Mouse (Mus musculus) cerebellum, postnatal 14 days (tissue): ENCODE measurements around the gene Mtpn.
A peak's percentile ranks its signal among the peaks of the same experiment; 100 is the strongest.

Source experiments
- DNase-seq, 2 experiments: peaks; one replicate each; pipeline ENCODE4 v3.0.0; 2021; ENCODE audit warnings: mixed read lengths in 2 of 2

Gene Mtpn

GRCm38 (mm10) chr6:35539304-35540009 lies at the start of gene Mtpn:
TSS of gene Mtpn (minus strand) at chr6:35539888.
- peak; percentile 98 to 99 for DNase-seq

GRCm38 (mm10) chr6:35568731-35569130 lies 29.0 kb upstream of the Mtpn start:
- DNase-seq = no peak

- peak; percentile 49 to 53 for DNase-seq
Observed at GRCm38 (mm10) chr6:35567755-35568154, 28.1 kb upstream of the Mtpn start.

- no peak for DNase-seq
Observed at GRCm38 (mm10) chr6:35559950-35560349, 20.3 kb upstream of the Mtpn start.

GRCm38 (mm10) chr6:35544352-35544751 lies 4.7 kb upstream of the Mtpn start:
- DNase-seq = no peak

GRCm38 (mm10) chr6:35542656-35543400 lies 3.1 kb upstream of the Mtpn start:
- DNase-seq = no peak

- peak in 1 of 2 experiments; percentile 5 for DNase-seq
Observed at GRCm38 (mm10) chr6:35540377-35540776, 689 bp upstream of the Mtpn start.

- DNase-seq = no peak
Observed at GRCm38 (mm10) chr6:35538757-35539303, 858 bp downstream of the Mtpn start.

- no peak for DNase-seq
Observed at GRCm38 (mm10) chr6:35536021-35536420, 3.7 kb downstream of the Mtpn start.

GRCm38 (mm10) chr6:35513362-35513761 lies 26.3 kb downstream of the Mtpn start:
- no peak for DNase-seq

- DNase-seq = no peak
Observed at GRCm38 (mm10) chr6:35504781-35505180, 34.9 kb downstream of the Mtpn start.

- DNase-seq = peak in 1 of 2 experiments; percentile 12
Observed at GRCm38 (mm10) chr6:35502904-35503303, 36.8 kb downstream of the Mtpn start.

GRCm38 (mm10) chr6:35499978-35500667 lies 39.6 kb downstream of the Mtpn start:
- DNase-seq = no peak

GRCm38 (mm10) chr6:35497406-35497805 lies 42.3 kb downstream of the Mtpn start:
- no peak for DNase-seq

- no peak for DNase-seq
Observed at GRCm38 (mm10) chr6:35493851-35494250, 45.8 kb downstream of the Mtpn start.

- DNase-seq = peak in 1 of 2 experiments; percentile 10
Observed at GRCm38 (mm10) chr6:35479651-35480335, 59.9 kb downstream of the Mtpn start.

- DNase-seq = no peak
Observed at GRCm38 (mm10) chr6:35476830-35477229, 62.9 kb downstream of the Mtpn start.

GRCm38 (mm10) chr6:35463450-35464395 lies 76.0 kb downstream of the Mtpn start:
- no peak for DNase-seq

GRCm38 (mm10) chr6:35462484-35462883 lies 77.2 kb downstream of the Mtpn start:
- DNase-seq = no peak
